ENCODE assay signal across 30 mouse cellular contexts in the genomic region with DNA sequence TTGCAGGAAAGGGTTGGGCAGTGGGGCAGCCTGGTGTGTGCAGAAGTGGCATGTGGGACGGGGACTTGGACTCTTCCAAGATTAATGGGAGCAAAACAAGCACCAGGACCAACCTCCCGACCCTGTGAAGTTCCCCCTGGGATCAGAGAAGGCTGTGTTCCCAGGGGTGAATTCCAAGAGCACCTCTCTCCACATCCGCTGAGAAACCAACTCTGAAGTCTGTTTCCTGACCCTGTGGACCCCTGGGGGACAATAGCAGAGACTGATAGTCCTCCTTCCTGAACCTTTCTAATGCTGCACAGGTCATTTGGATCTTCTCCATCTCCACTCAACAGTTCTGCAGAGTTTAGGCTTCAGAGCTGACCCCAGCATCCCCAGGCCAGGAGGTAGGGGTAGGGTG. TPM values are rescaled to one million over a fixed set of nuclear protein-coding genes. Genes with fewer than 3 reads are reported as not detected.
DNase-seq lines count a peak whose midpoint lies in the region; ATAC-seq and TF ChIP-seq lines count a peak whose summit lies in the region.
"Had no signal": no experiment of that assay in that cellular context is flagged by ENCODE, and none has a peak within 500 bp of the region (broad histone marks: within the 10 kb centered on the region; RNA-seq: fewer than 3 reads in every experiment).

No protein-coding gene starts in this region.

- no peaks in the 10 kb centered on the region for H3K27me3 ChIP-seq in liver, embryonic 15.5 days
- H3K27me3 ChIP-seq in kidney, postnatal 0 days (ENCODE audit: insufficient read depth, low read length) = no peaks in the 10 kb centered on the region
- H3K27me3 ChIP-seq: liver, embryonic 13.5 days; lung, embryonic 15.5 days; neural tube, embryonic 13.5 days; stomach, embryonic 15.5 days had no signal

- no peak overlapping the region for H3K4me2 ChIP-seq in liver, embryonic 15.5 days
- H3K4me2 ChIP-seq in kidney, postnatal 0 days (ENCODE audit: low read length) = no peak overlapping the region
- H3K4me2 ChIP-seq: heart, embryonic 12.5 days; limb, embryonic 12.5 days; liver, embryonic 13.5 days; lung, embryonic 15.5 days; neural tube, embryonic 13.5 days; stomach, embryonic 15.5 days had no signal

- no peak overlapping the region for H3K27ac ChIP-seq in liver, embryonic 15.5 days (replicated peaks)
- H3K27ac ChIP-seq in kidney, postnatal 0 days = no peak overlapping the region
- H3K27ac ChIP-seq: forebrain, embryonic 10.5 days; limb, embryonic 12.5 days; liver, embryonic 13.5 days; lung, embryonic 15.5 days; midbrain, embryonic 10.5 days; neural tube, embryonic 13.5 days; stomach, embryonic 15.5 days had no signal

- no peaks in the 10 kb centered on the region for H3K36me3 ChIP-seq in liver, embryonic 15.5 days (replicated peaks)
- no peaks in the 10 kb centered on the region for H3K36me3 ChIP-seq in kidney, postnatal 0 days (ENCODE audit: insufficient read depth, low read length)
- H3K36me3 ChIP-seq: forebrain, embryonic 10.5 days; heart, embryonic 12.5 days; limb, embryonic 12.5 days; liver, embryonic 13.5 days; lung, embryonic 15.5 days; midbrain, embryonic 10.5 days; neural tube, embryonic 13.5 days; stomach, embryonic 15.5 days had no signal

- 47% methylated on average over 3 of the region's 3 CpGs for WGBS in liver, embryonic 15.5 days (ENCODE audit: insufficient replicate concordance)
- WGBS in kidney, postnatal 0 days = 36% methylated on average over 3 of the region's 3 CpGs

- H3K4me3 ChIP-seq in liver, embryonic 15.5 days (replicated peaks) = no peak overlapping the region
- H3K4me3 ChIP-seq in kidney, postnatal 0 days (replicated peaks; ENCODE audit: low read depth, low read length) = no peak overlapping the region
- H3K4me3 ChIP-seq: forebrain, embryonic 10.5 days; heart, embryonic 12.5 days; limb, embryonic 12.5 days; liver, embryonic 13.5 days; lung, embryonic 15.5 days; midbrain, embryonic 10.5 days; myocyte; neural tube, embryonic 13.5 days; stomach, embryonic 15.5 days had no signal

- no peaks in the 10 kb centered on the region for H3K4me1 ChIP-seq in liver, embryonic 15.5 days (replicated peaks)
- H3K4me1 ChIP-seq in kidney, postnatal 0 days (replicated peaks; ENCODE audit: insufficient read depth, low read length) = no peaks in the 10 kb centered on the region
- H3K4me1 ChIP-seq: liver, embryonic 13.5 days; lung, embryonic 15.5 days; stomach, embryonic 15.5 days had no signal

- ATAC-seq in liver, embryonic 15.5 days (ENCODE audit: insufficient read depth) = peak; percentile 14; the same call in 1 of the 2 replicates
- ATAC-seq in kidney, postnatal 0 days (replicated peaks; ENCODE audit: low FRiP score, low read depth) = no peak; the same call in 1 of the 2 replicates
- ATAC-seq: forebrain, embryonic 16.5 days; intestine, postnatal 0 days; midbrain, embryonic 16.5 days had no signal

- no peaks in the 10 kb centered on the region for H3K9me3 ChIP-seq in liver, embryonic 15.5 days (replicated peaks)
- H3K9me3 ChIP-seq in kidney, postnatal 0 days (replicated peaks; ENCODE audit: low read length) = no peaks in the 10 kb centered on the region
- H3K9me3 ChIP-seq: forebrain, embryonic 10.5 days; heart, embryonic 12.5 days; limb, embryonic 12.5 days; liver, embryonic 13.5 days; lung, embryonic 15.5 days; midbrain, embryonic 10.5 days; neural tube, embryonic 13.5 days; stomach, embryonic 15.5 days had no signal

- TF ChIP-seq CTCF in kidney, postnatal 0 days (IDR thresholded peaks at IDR 0.05; ENCODE audit: low read depth) = no peak

- DNase-seq in adrenal gland, adult 2 months = peak; percentile 62
- no peak for DNase-seq in adrenal gland, adult 18-20 months (ENCODE audit: low spot score in 2 of 2)
- DNase-seq in liver = no peak
- peak; percentile 57 for DNase-seq in kidney, postnatal 0 days (ENCODE audit: low spot score)
- no peak for DNase-seq in spleen, adult 12 weeks (ENCODE audit: low spot score)
- no peak for DNase-seq in lung, postnatal 4 days
- DNase-seq: cerebellum, adult 11 months; cerebellum, postnatal 14 days; gastrocnemius, postnatal 14 days; heart, adult 18-20 months; heart, postnatal 10 days; liver, embryonic 13.5 days; right cerebral cortex, adult 18-20 months; right cerebral cortex, postnatal 4 days; thymus, adult 18-20 months; thymus, postnatal 36 days had no signal

- no peak overlapping the region for H3K9ac ChIP-seq in liver, embryonic 15.5 days
- no peak overlapping the region for H3K9ac ChIP-seq in kidney, postnatal 0 days (ENCODE audit: low read depth, low read length)
- H3K9ac ChIP-seq: heart, embryonic 12.5 days; limb, embryonic 12.5 days; liver, embryonic 13.5 days; lung, embryonic 15.5 days; neural tube, embryonic 13.5 days; stomach, embryonic 15.5 days had no signal

RNA-seq across cellular contexts. Expression of a gene that starts 10.8 kb away (rescaled TPM):
- total RNA-seq in adrenal gland, adult 2 months (2021) = 10 to 100 TPM; 46.8 to 76.2 TPM
- polyA plus RNA-seq in adrenal gland, adult 2 months (2012; rRNA removed) = 61.9 and 111 TPM in 2 replicates
- 10 to 100 TPM; 42.1 to 60.6 TPM for total RNA-seq in adrenal gland, adult 18-20 months (2021)
- 25.4 and 26.1 TPM in 2 replicates for polyA plus RNA-seq in liver, embryonic 15.5 days (2015; fragmentation: Nextera tagmentation; extraction: Ambion mirVana)
- polyA plus RNA-seq in kidney, postnatal 0 days (2015; fragmentation: Nextera tagmentation; extraction: Ambion mirVana) = 22.5 and 25.5 TPM in 2 replicates

RNA-seq across cellular contexts. Expression of a gene that starts 45.4 kb away (rescaled TPM):
- not detected for total RNA-seq in adrenal gland, adult 2 months (2021)
- 0.04 TPM in 1 of 2 replicates, not detected in the other for polyA plus RNA-seq in adrenal gland, adult 2 months (2012; rRNA removed)
- not detected for total RNA-seq in adrenal gland, adult 18-20 months (2021)
- not detected in 2 replicates for polyA plus RNA-seq in liver, embryonic 15.5 days (2015; fragmentation: Nextera tagmentation; extraction: Ambion mirVana)
- polyA plus RNA-seq in kidney, postnatal 0 days (2015; fragmentation: Nextera tagmentation; extraction: Ambion mirVana) = not detected in 2 replicates
- total RNA-seq: gastrocnemius, postnatal 14 days; heart, adult 18-20 months; heart, postnatal 10 days had no signal
- polyA plus RNA-seq: embryonic facial prominence, embryonic 11.5 days; forebrain, embryonic 10.5 days; forebrain, embryonic 16.5 days; heart, embryonic 12.5 days; hindbrain, embryonic 11.5 days; intestine, postnatal 0 days; limb, embryonic 12.5 days; liver, embryonic 13.5 days; lung, embryonic 15.5 days; midbrain, embryonic 10.5 days; midbrain, embryonic 16.5 days; myocyte; neural tube, embryonic 13.5 days had no signal

Comparison
In these comparisons a context has a peak if more than half of its experiments do, and no peak if none do; other contexts are left out.
1. DNase-seq: peak in adrenal gland, adult 2 months (single experiment) and kidney, postnatal 0 days (single experiment); none in adrenal gland, adult 18-20 months (0 of 2), liver (single experiment), spleen, adult 12 weeks (single experiment) and lung, postnatal 4 days (0 of 2).